Mouse (Mus musculus): ENCODE measurements around the gene Orai3.
A peak's percentile ranks its signal among the peaks of the same experiment; 100 is the strongest.

- TF ChIP-seq CTCF (IDR thresholded peaks at IDR 0.05; ENCODE audit: borderline replicate concordance, insufficient read depth, low read depth, low read length) (peak; percentile 86), POLR2A (IDR thresholded peaks at IDR 0.05; ENCODE audit: borderline replicate concordance, insufficient read depth, low read length) (peak; percentile 49; the same call in 1 of the 2 replicates)
Measured at GRCm38 (mm10) chr7:127800435-127801009, 30.9 kb downstream of the Orai3 start, which contains the start of gene Hsd3b7.
